Mouse (Mus musculus) brain, embryonic 14.5 days (tissue): ENCODE measurements around the gene Rhbdd1.
A peak's percentile ranks its signal among the peaks of the same experiment; 100 is the strongest.

ENCODE experiments used
- CTCF ChIP-seq: fragments of 200-500 bp; IDR thresholded peaks from 2 replicates; pipeline ENCODE4 v1.5.1; 2012; ENCODE audit warnings: inconsistent platforms, mild to moderate bottlenecking, moderate library complexity, borderline replicate concordance; ENCODE audit not compliant: insufficient read depth, insufficient read length; ENCODE audit errors: extremely low read depth
- POLR2A ChIP-seq: fragments of 200-500 bp; IDR thresholded peaks from 2 replicates; pipeline ENCODE4 v1.6.1; 2012; ENCODE audit warnings: mild to moderate bottlenecking, inconsistent platforms, borderline replicate concordance; ENCODE audit not compliant: poor library complexity, insufficient read depth, insufficient read length, severe bottlenecking; ENCODE audit errors: extremely low read depth

GRCm38 (mm10) chr1:82289990-82290681 lies 26.1 kb upstream of the Rhbdd1 start:
- TF ChIP-seq POLR2A (no peak), CTCF (peak; percentile 20; the same call in 1 of the 2 replicates)
